Mouse (Mus musculus) CH12.LX (cell line): ENCODE results near the gene Bckdha. TPM values are rescaled to one million over a fixed set of nuclear protein-coding genes. Genes with fewer than 3 reads are reported as not detected.
A peak's percentile ranks its signal among the peaks of the same experiment; 100 is the strongest.

Experiments used
- DNase-seq: peaks from one replicate; pipeline ENCODE4 v3.0.0-alpha.2; 2013; ENCODE audit errors: extremely low read depth
- H3K27ac ChIP-seq: 2 replicates; pipeline ENCODE4 v1.5.1; 2012; ENCODE audit warnings: low read depth, mild to moderate bottlenecking, control low read depth, moderate library complexity; ENCODE audit not compliant: insufficient read depth
- H3K27me3 ChIP-seq: replicated peaks from 2 replicates; pipeline ENCODE3; 2012; ENCODE audit warnings: inconsistent platforms
- H3K36me3 ChIP-seq, 2 experiments: replicated peaks in 1 of 2; 2 replicates each; pipeline versions ENCODE3 to v1.6.1; 2012; ENCODE audit warnings: inconsistent platforms in 1 of 2, low read length in 1 of 2, mild to moderate bottlenecking in 1 of 2, mixed read lengths in 1 of 2, moderate library complexity in 1 of 2; ENCODE audit not compliant: control insufficient read depth in 1 of 2, insufficient read depth in 1 of 2
- H3K4me1 ChIP-seq, 2 experiments: 2 replicates each; pipeline ENCODE4 v1.6.1; 2012; ENCODE audit warnings: inconsistent platforms in 1 of 2, moderate library complexity in 1 of 2; ENCODE audit not compliant: insufficient read depth in 2 of 2, control insufficient read depth in 1 of 2
- H3K4me2 ChIP-seq: 2 replicates; pipeline ENCODE4 v1.6.1; 2012; ENCODE audit warnings: low read depth, mild to moderate bottlenecking, control low read depth; ENCODE audit not compliant: poor library complexity, insufficient read depth, severe bottlenecking
- H3K4me3 ChIP-seq, 3 experiments: fragments of 150-350 bp in 1 of 3; sonication (generic) in 1 of 3; replicated peaks in 1 of 3; 2 replicates each; pipeline versions ENCODE3 to v1.5.1; 2011 to 2012; ENCODE audit warnings: low read depth in 2 of 3, low read length in 2 of 3, mild to moderate bottlenecking in 2 of 3, moderate library complexity in 2 of 3, control low read depth in 1 of 3, improper control_type of control experiment in 1 of 3, inconsistent platforms in 1 of 3, mixed read lengths in 1 of 3; ENCODE audit not compliant: poor library complexity in 1 of 3
- H3K79me2 ChIP-seq: replicated peaks from 2 replicates; pipeline ENCODE4 v1.6.1; 2012; ENCODE audit warnings: mild to moderate bottlenecking, moderate library complexity; ENCODE audit not compliant: control insufficient read depth, poor library complexity, insufficient read depth, severe bottlenecking; ENCODE audit errors: extremely low read depth
- H3K9ac ChIP-seq: 2 replicates; pipeline ENCODE4 v1.6.1; 2012; ENCODE audit warnings: low read depth, mild to moderate bottlenecking, control low read depth, moderate library complexity; ENCODE audit not compliant: insufficient read depth
- H3K9me3 ChIP-seq: replicated peaks from 2 replicates; pipeline ENCODE3; 2012; ENCODE audit warnings: low read length, inconsistent platforms, mixed read lengths
- CHD1 ChIP-seq: IDR thresholded peaks from 2 replicates; pipeline ENCODE4 v1.6.1; 2012; ENCODE audit warnings: low read depth, low read length, improper control_type of control experiment, inconsistent platforms
- CTCF ChIP-seq, 2 experiments: IDR thresholded peaks in 1 of 2; conservative IDR thresholded peaks in 1 of 2; 2 replicates each; pipeline ENCODE4 v1.5.1; 2011 to 2012; ENCODE audit warnings: low read depth in 2 of 2, low read length in 2 of 2, improper control_type of control experiment in 1 of 2, inconsistent platforms in 1 of 2, mild to moderate bottlenecking in 1 of 2, moderate library complexity in 1 of 2
- ELF1 ChIP-seq: IDR thresholded peaks from 2 replicates; pipeline ENCODE4 v1.6.1; 2014; ENCODE audit warnings: low read depth, mild to moderate bottlenecking, inconsistent platforms, low read length, improper control_type of control experiment
- EP300 ChIP-seq: IDR thresholded peaks from 2 replicates; pipeline ENCODE4 v1.6.1; 2011; ENCODE audit warnings: low read length, improper control_type of control experiment
- ETS1 ChIP-seq: conservative IDR thresholded peaks from 2 replicates; pipeline ENCODE4 v1.6.1; 2012; ENCODE audit warnings: low read depth, mild to moderate bottlenecking, inconsistent platforms, low read length, improper control_type of control experiment, moderate library complexity
- HCFC1 ChIP-seq: IDR thresholded peaks from 2 replicates; pipeline ENCODE4 v1.6.1; 2012; ENCODE audit warnings: low read depth, mild to moderate bottlenecking, inconsistent platforms, low read length, improper control_type of control experiment
- IRF4 ChIP-seq: IDR thresholded peaks from 2 replicates; pipeline ENCODE4 v1.6.1; 2014; ENCODE audit warnings: low read depth, mild to moderate bottlenecking, inconsistent platforms, low read length, improper control_type of control experiment
- JUN ChIP-seq: IDR thresholded peaks from 2 replicates; pipeline ENCODE4 v1.6.1; 2011; ENCODE audit warnings: low read depth, mild to moderate bottlenecking, low read length, improper control_type of control experiment, moderate library complexity; ENCODE audit not compliant: insufficient read depth
- JUND ChIP-seq: conservative IDR thresholded peaks from 2 replicates; pipeline ENCODE4 v1.6.1; 2011; ENCODE audit warnings: low read depth, low read length, improper control_type of control experiment
- KAT2A ChIP-seq: IDR thresholded peaks from 2 replicates; pipeline ENCODE4 v1.6.1; 2012; ENCODE audit warnings: low read length, improper control_type of control experiment, inconsistent platforms; ENCODE audit not compliant: insufficient replicate concordance
- MAZ ChIP-seq: IDR thresholded peaks from 2 replicates; pipeline ENCODE4 v1.6.1; 2012; ENCODE audit warnings: low read depth, mild to moderate bottlenecking, inconsistent platforms, low read length, improper control_type of control experiment, moderate library complexity
- MEF2A ChIP-seq: IDR thresholded peaks from 2 replicates; pipeline ENCODE4 v1.6.1; 2014; ENCODE audit warnings: low read depth, mild to moderate bottlenecking, inconsistent platforms, low read length, improper control_type of control experiment, borderline replicate concordance
- NELFE ChIP-seq: IDR thresholded peaks from 2 replicates; pipeline ENCODE4 v1.6.1; 2011; ENCODE audit warnings: low read depth, low read length, improper control_type of control experiment
- NRF1 ChIP-seq: IDR thresholded peaks from 2 replicates; pipeline ENCODE4 v1.6.1; 2014; ENCODE audit warnings: low read depth, mild to moderate bottlenecking, inconsistent platforms, low read length, improper control_type of control experiment, moderate library complexity
- POLR2A ChIP-seq: IDR thresholded peaks from 2 replicates; pipeline ENCODE4 v1.6.1; 2011; ENCODE audit warnings: low read depth, mild to moderate bottlenecking, improper control_type of control experiment, low read length
- POLR2AphosphoS2 ChIP-seq: IDR thresholded peaks from 2 replicates; pipeline ENCODE4 v1.6.1; 2011; ENCODE audit warnings: low read depth, low read length, improper control_type of control experiment
- RAD21 ChIP-seq: IDR thresholded peaks from 2 replicates; pipeline ENCODE4 v1.6.1; 2011; ENCODE audit warnings: low read depth, mild to moderate bottlenecking, low read length, improper control_type of control experiment, moderate library complexity
- RCOR1 ChIP-seq: conservative IDR thresholded peaks from 2 replicates; pipeline ENCODE4 v1.6.1; 2012; ENCODE audit warnings: low read depth, mild to moderate bottlenecking, inconsistent platforms, low read length, improper control_type of control experiment
- SIN3A ChIP-seq: IDR thresholded peaks from 2 replicates; pipeline ENCODE4 v1.6.1; 2012; ENCODE audit warnings: low read length, improper control_type of control experiment, inconsistent platforms
- SMC3 ChIP-seq: IDR thresholded peaks from 2 replicates; pipeline ENCODE4 v1.6.1; 2011; ENCODE audit warnings: low read depth, low read length, improper control_type of control experiment
- TBP ChIP-seq: conservative IDR thresholded peaks from 2 replicates; pipeline ENCODE4 v1.6.1; 2011; ENCODE audit warnings: low read depth, low read length, improper control_type of control experiment
- TCF12 ChIP-seq: IDR thresholded peaks from 2 replicates; pipeline ENCODE4 v1.6.1; 2014; ENCODE audit warnings: low read depth, mild to moderate bottlenecking, inconsistent platforms, low read length, improper control_type of control experiment
- UBTF ChIP-seq: IDR thresholded peaks from 2 replicates; pipeline ENCODE4 v1.6.1; 2012; ENCODE audit warnings: low read depth, mild to moderate bottlenecking, inconsistent platforms, low read length, improper control_type of control experiment, moderate library complexity
- USF1 ChIP-seq: IDR thresholded peaks from 2 replicates; pipeline ENCODE4 v1.6.1; 2014; ENCODE audit warnings: low read depth, mild to moderate bottlenecking, inconsistent platforms, low read length, improper control_type of control experiment
- USF2 ChIP-seq: conservative IDR thresholded peaks from 2 replicates; pipeline ENCODE4 v1.6.1; 2011; ENCODE audit warnings: low read depth, low read length, improper control_type of control experiment
- ZC3H11A ChIP-seq: IDR thresholded peaks from 2 replicates; pipeline ENCODE4 v1.6.1; 2012; ENCODE audit warnings: low read depth, mild to moderate bottlenecking, inconsistent platforms, low read length, improper control_type of control experiment
- ZKSCAN1 ChIP-seq: IDR thresholded peaks from 2 replicates; pipeline ENCODE4 v1.6.1; 2012; ENCODE audit warnings: low read depth, inconsistent platforms, low read length, improper control_type of control experiment, borderline replicate concordance
- ZMIZ1 ChIP-seq: IDR thresholded peaks from 2 replicates; pipeline ENCODE4 v1.6.1; 2012; ENCODE audit warnings: low read depth, mild to moderate bottlenecking, inconsistent platforms, low read length, improper control_type of control experiment
- ZNF384 ChIP-seq: IDR thresholded peaks from 2 replicates; pipeline ENCODE4 v1.6.1; 2012; ENCODE audit warnings: low read depth, low read length, improper control_type of control experiment, inconsistent platforms
- dilution Hi-C: fragments of 300-500 bp; cut with MboI; formaldehyde crosslinking; loops from 2 replicates; pipeline ENCODE4 v1.14.3; 2020; ENCODE audit warnings: low sequenced_read_pairs; ENCODE audit not compliant: extremely low pct_unique_long_range_greater_than_20kb, extremely low pct_ligation_motif_present
- in situ Hi-C: fragments of 300-500 bp; cut with MboI; formaldehyde crosslinking; loops from 3 replicates; pipeline ENCODE4 v1.14.3; 2019; ENCODE audit warnings: low sequenced_read_pairs, low pct_ligation_motif_present, low pct_unique_long_range_greater_than_20kb, mixed read lengths
- polyA plus RNA-seq: library from polyadenylated mRNA; unstranded; fragments of >175 nt; gene quantifications from 2 replicates; pipeline ENCODE4 v1.2.1, GENCODE M21; 2012; ENCODE audit warnings: low read depth; ENCODE audit not compliant: insufficient read length
- total RNA-seq, 2 experiments: library from RNA; depleted of rRNA; stranded (reverse); fragments of 300-350 nt in 1 of 2; fragments of >200 nt in 1 of 2; gene quantifications; 2 replicates each; pipeline ENCODE4 v1.2.3; 2012 to 2014

The Bckdha gene
- total and polyA plus RNA-seq, 3 experiments: 17.2 to 21.4 (median 19.9) TPM

DNA sequence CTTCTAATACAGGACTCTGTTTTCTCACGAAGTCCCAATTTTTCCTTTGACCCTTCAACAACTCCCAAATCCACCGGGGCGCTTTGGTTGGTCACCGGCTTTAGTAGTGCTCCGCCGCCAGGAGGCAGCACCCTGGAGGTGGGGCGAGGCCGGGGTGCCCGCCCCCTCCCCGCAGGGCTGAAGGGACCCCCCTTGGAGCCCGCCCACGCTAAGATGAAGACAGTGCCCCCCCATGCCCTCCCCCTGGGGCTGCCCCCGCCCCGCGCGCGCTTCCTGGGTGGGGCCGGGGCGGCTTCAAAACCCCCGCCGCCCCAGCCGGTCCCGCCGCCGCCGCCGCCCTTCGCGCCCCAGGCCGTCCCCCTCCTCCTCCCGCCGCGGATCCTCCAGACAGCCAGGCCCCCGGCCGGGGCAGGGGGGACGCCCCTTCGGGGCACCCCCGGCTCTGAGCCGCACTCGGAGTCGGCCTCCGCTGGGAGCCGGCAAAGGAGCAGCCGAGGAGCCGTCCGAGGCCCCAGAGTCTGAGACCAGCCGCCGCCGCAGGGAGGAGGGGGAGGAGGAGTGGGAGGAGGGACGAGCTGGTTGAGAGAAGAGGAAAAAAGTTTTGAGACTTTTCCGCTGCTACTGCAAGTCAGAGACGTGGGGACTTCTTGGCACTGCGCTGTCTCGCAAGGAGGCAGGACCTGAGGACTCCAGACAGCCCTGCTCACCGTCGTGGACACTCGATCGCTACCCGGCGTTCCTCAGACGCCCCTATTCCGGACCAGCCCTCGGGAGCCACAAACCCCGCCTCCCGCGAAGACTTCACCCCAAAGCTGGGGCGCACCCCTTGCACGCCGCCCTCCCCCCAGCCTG, 28.1 kb upstream of the Bckdha start, which contains the start of gene Tgfb1:
Gene Tgfb1, plus strand, starts transcription at position 323 of the 852 bp plus-strand sequence.
- in situ Hi-C loops (no loop called here), dilution Hi-C loops (no loop called here)
- H3K9ac ChIP-seq: peak within 1 kb of the TSS; percentile 98
- TF ChIP-seq IRF4: 0 out of 2 replicates have a peak, but pooled peaks have one; percentile 35
- TF ChIP-seq MAZ: peak; percentile 92
- peak; percentile 70 for TF ChIP-seq POLR2A
- TF ChIP-seq NELFE: peak; percentile 63
- TF ChIP-seq UBTF: peak; percentile 81; the same call in 1 of the 2 replicates
- no peak for TF ChIP-seq EP300
- TF ChIP-seq USF1: no peak
- TF ChIP-seq RCOR1: no peak
- peak; percentile 37; the same call in 1 of the 2 replicates for TF ChIP-seq SMC3
- TF ChIP-seq CTCF (conservative IDR thresholded peaks at IDR 0.05 in 1 of 2, IDR thresholded peaks at IDR 0.05 in 1 of 2; ENCODE audit: low read depth in 2 of 2, low read length in 2 of 2): peak in 1 of 2 experiments; percentile 67; a peak in 2 of 4 replicates
- peak; percentile 74; the same call in 1 of the 2 replicates for TF ChIP-seq MEF2A
- peak; percentile 86; the same call in 1 of the 2 replicates for TF ChIP-seq SIN3A
- TF ChIP-seq KAT2A: no peak
- peak; percentile 65; the same call in 1 of the 2 replicates for TF ChIP-seq ZMIZ1
- TF ChIP-seq TBP: peak; percentile 38; the same call in 1 of the 2 replicates
- no peak for TF ChIP-seq USF2
- TF ChIP-seq ELF1: peak; percentile 18; the same call in 1 of the 2 replicates
- no peaks in the 10 kb centered on the region for H3K27me3 ChIP-seq
- peaks cover 23 to 55% of the 10 kb centered on the region in 2 experiments for H3K4me1 ChIP-seq
- H3K27ac ChIP-seq: peak within 1 kb of the TSS; percentile 61
- H3K79me2 ChIP-seq: peaks cover 23% of the 10 kb centered on the region
- H3K36me3 ChIP-seq: peaks cover 3 to 40% of the 10 kb centered on the region in 2 experiments
- DNase-seq: peak; percentile 73
- no peaks in the 10 kb centered on the region for H3K9me3 ChIP-seq
- H3K4me3 ChIP-seq: peak within 1 kb of the TSS; percentile 73 to 87 (median 83)
- peak within 1 kb of the TSS; percentile 60 for H3K4me2 ChIP-seq

DNA sequence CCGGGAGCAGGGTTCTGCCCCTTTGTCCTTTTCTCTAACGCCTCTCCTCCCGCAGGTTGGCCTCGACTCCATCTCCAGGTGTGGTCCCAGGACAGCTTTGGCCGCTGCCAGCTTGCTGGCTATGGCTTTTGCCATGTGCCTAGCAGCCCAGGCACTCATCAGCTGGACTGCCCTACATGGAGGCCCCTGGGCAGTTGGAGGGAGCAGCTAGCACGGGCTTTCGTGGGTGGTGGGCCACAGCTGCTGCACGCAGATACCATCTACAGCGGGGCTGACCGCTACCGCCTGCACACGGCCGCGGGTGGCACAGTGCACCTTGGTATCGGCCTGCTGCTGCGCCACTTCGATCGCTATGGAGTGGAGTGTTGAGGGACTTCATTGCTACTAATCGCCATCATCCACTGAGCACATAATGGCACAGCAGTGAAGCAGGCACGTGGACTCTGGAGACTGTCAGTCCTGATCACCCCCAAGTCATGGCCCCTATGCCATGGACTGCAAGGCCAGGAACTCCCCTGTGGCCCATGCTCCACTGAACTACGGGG, 27.2 kb upstream of the Bckdha start:
- no peak overlapping the region for H3K9ac ChIP-seq
- H3K79me2 ChIP-seq: peaks cover 21% of the 10 kb centered on the region
- H3K4me1 ChIP-seq: peaks cover 27 to 62% of the 10 kb centered on the region in 2 experiments
- no peaks in the 10 kb centered on the region for H3K9me3 ChIP-seq
- H3K27me3 ChIP-seq: no peaks in the 10 kb centered on the region
- peaks cover 2 to 36% of the 10 kb centered on the region in 2 experiments for H3K36me3 ChIP-seq
- no peak for TF ChIP-seq RAD21
- no peak for TF ChIP-seq NRF1
- TF ChIP-seq ZC3H11A: no peak
- TF ChIP-seq SMC3: no peak
- no peak for TF ChIP-seq ZNF384
- TF ChIP-seq ETS1: no peak
- no peak for TF ChIP-seq POLR2AphosphoS2
- no peak for TF ChIP-seq JUN
- no peak for TF ChIP-seq ZKSCAN1
- no peak for TF ChIP-seq UBTF
- no peak for TF ChIP-seq CTCF (conservative IDR thresholded peaks at IDR 0.05 in 1 of 2, IDR thresholded peaks at IDR 0.05 in 1 of 2; ENCODE audit: low read depth in 2 of 2, low read length in 2 of 2)
- TF ChIP-seq CHD1: no peak
- TF ChIP-seq KAT2A: no peak
- TF ChIP-seq HCFC1: no peak
- no peak for TF ChIP-seq TCF12
- TF ChIP-seq JUND: no peak
- TF ChIP-seq, all 38 proteins: peak for 0
- H3K27ac ChIP-seq: no peak overlapping the region
- DNase-seq: no peak
- in situ Hi-C loops (no loop called here), dilution Hi-C loops (no loop called here)
- no peak overlapping the region for H3K4me2 ChIP-seq
- H3K4me3 ChIP-seq: peak overlapping the region in 1 of 3 experiments; percentile 73
